Mouse (Mus musculus) heart, postnatal 0 days (tissue): ENCODE results near the gene Gm20538.

Experiments
- CTCF ChIP-seq: IDR thresholded peaks from 2 replicates; pipeline ENCODE4 v1.5.1; 2016; ENCODE audit warnings: antibody characterized with exemption, control low read depth, low read depth
- EP300 ChIP-seq: IDR thresholded peaks from 2 replicates; pipeline ENCODE4 v1.6.1; 2016; ENCODE audit warnings: antibody characterized with exemption, low read depth

DNA sequence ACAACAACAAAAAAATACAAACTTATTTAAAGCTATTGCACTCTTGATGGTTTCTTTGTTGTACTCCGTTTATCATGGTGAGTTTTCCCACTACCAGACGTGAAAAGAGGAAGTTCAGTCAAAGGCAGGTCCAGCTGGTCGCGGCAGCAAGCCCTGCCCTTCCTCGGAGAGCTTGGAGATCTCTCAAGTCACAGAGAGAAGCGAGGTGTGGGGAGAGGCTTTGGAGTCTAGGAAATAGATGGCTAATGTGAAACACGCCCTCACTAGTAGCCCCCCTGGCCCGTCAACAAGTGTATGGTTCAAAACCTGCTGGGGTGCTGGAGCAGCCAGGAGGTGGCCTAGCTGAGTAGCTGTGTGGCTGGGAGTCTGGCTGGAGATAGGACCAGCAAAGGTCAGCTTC lies 56.1 kb downstream of the Gm20538 start:
- no peak for TF ChIP-seq CTCF
- TF ChIP-seq EP300 = no peak
